Mouse (Mus musculus) cerebellum, adult 11 months (tissue): ENCODE measurements around the gene Dnah7c.

ENCODE experiments used
- DNase-seq: peaks from one replicate; pipeline ENCODE4 v3.0.0; 2022

Dnah7c gene

DNA sequence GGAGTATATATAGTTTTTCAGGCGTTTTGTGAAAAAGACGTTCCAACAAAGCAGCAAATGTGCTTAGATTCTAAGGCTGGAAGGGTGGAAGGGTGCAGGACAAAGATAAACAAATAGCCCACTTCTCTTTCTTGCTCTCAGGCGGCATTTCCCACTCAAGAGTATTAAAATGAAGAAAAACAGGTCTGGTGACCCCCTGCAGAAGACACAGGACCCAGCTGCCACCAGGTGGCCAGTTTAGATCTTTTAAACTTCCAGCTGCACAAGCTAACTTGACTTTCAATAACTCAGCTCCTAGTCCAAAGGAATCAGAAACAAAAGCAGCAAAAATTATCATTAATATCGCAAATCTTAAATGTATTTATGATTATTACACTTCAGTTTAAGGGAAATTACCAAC is 431.1 kb downstream of the Dnah7c start:
- no peak for DNase-seq
